Mouse (Mus musculus) testis, adult 2 months (tissue): Measurements from ENCODE around the gene Gm48551.

ENCODE experiments used
- CTCF ChIP-seq: fragments of 200-500 bp; IDR thresholded peaks from 2 replicates; pipeline ENCODE4 v1.5.1; 2012; ENCODE audit warnings: low read depth, mild to moderate bottlenecking, inconsistent platforms, low read length, moderate library complexity; ENCODE audit not compliant: control insufficient read depth, insufficient read depth, insufficient replicate concordance
- POLR2A ChIP-seq: fragments of 200-500 bp; IDR thresholded peaks from 2 replicates; pipeline ENCODE4 v1.6.1; 2012; ENCODE audit warnings: low read depth, mild to moderate bottlenecking, inconsistent platforms, low read length, moderate library complexity; ENCODE audit not compliant: control insufficient read depth

DNA sequence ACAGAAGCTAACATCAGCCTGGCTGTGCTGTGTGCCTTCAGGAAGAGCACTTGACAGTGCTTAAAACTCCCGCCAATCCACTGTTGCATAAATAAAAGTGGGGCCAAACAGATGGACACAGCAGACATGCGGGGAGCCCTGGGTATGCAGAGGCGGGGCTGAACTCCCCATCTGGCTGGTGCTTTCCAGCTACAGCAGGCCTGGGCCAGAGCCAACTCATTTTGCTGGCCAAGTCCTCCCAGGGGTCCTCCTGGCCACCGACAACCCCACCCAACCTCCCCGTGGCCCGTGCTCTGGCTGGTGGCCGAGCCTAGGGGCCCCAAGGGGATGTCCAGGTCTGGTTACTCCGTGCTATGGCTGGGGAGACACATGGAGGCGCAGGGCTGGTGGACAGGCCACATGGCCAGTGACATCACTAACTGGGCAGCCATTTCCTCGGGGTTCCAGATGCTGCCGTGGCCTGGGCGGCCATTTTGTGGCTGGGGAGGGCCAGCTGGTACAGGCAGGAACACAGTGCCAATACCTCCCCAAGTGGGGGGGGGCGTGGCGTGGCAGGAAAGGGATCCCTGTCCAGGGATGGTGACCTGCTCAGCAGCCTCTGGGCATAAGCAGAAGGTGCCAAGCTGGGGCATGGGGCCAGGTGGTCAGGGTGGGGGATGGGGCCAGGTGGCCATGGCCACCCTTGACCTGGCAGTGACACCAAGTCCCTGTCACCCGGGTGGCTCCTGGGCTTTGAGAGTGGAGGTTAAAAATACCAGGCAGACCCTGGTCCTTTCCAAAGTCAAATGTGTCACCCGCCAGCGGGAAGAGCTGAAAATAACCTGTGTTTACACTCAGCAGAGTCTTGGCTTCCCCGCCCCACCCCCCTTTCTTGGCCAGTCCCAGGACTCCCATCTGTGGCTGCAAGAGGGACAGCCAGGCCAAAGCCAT is 27.5 kb downstream of the Gm48551 start:
- TF ChIP-seq POLR2A (no peak; the same call in 1 of the 2 replicates), CTCF (no peak)
